ENCODE assay signal across 35 mouse cellular contexts in the genomic region with DNA sequence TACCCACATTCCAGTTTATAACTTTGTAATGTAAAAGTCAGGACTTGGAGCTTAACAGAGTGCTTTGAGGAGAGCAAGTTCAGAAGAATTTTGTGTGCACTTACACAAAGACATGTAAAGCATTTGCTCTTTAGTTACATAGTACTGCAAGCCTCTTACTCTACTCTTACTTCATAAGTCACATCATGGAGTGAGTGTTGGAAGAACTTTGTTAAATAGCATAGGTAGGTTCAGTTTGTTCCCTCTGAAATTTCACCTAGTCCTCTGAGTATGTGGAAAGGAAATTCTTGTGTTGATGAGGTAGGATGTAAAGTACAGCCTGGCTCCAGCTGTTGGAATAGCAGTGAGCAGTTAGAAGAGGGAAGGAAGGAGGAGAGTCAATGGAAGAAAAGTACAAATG.
"Had no signal": no experiment of that assay in that cellular context is flagged by ENCODE, and none has a peak within 500 bp of the region (broad histone marks: within the 10 kb centered on the region; RNA-seq: fewer than 3 reads in every experiment).

No protein-coding gene starts in this region.

- H3K4me1 ChIP-seq: heart, embryonic 10.5 days; heart, embryonic 12.5 days; heart, embryonic 15.5 days; hindbrain, embryonic 10.5 days; hindbrain, embryonic 12.5 days; hindbrain, embryonic 13.5 days; hindbrain, embryonic 15.5 days; intestine, embryonic 15.5 days; kidney, embryonic 15.5 days had no signal

- H3K27ac ChIP-seq: heart, embryonic 10.5 days; heart, embryonic 13.5 days; heart, embryonic 15.5 days; hindbrain, embryonic 10.5 days; hindbrain, embryonic 12.5 days; hindbrain, embryonic 13.5 days; hindbrain, embryonic 14.5 days; hindbrain, embryonic 15.5 days; hindbrain, postnatal 0 days; intestine, embryonic 15.5 days; kidney, embryonic 15.5 days; kidney, postnatal 0 days; layer of hippocampus, adult 2 months had no signal

- DNase-seq: heart, postnatal 10 days; heart, postnatal 14 days; heart, postnatal 36 days; heart, postnatal 4 days; kidney, adult 11 months; kidney, adult 18-20 months; kidney, adult 2 months; kidney, adult 8-10 months; kidney, adult 9 months; kidney, postnatal 10 days; kidney, postnatal 14 days; kidney, postnatal 25 days; kidney, postnatal 36 days; kidney, postnatal 4 days; layer of hippocampus, adult 9-11 months; layer of hippocampus, postnatal 36 days had no signal

- ATAC-seq: hindbrain, embryonic 16.5 days; hindbrain, postnatal 0 days; inflammation-experienced regulatory T-cells, adult 6 months; intestine, embryonic 15.5 days; intestine, embryonic 16.5 days; intestine, postnatal 0 days had no signal

- H3K4me3 ChIP-seq: heart, embryonic 10.5 days; heart, embryonic 12.5 days; heart, embryonic 13.5 days; heart, embryonic 15.5 days; hindbrain, embryonic 10.5 days; hindbrain, embryonic 12.5 days; hindbrain, embryonic 13.5 days; hindbrain, embryonic 15.5 days; intestine, embryonic 15.5 days; kidney, embryonic 15.5 days; layer of hippocampus, adult 2 months had no signal

- H3K9ac ChIP-seq: heart, embryonic 12.5 days; heart, embryonic 13.5 days; heart, embryonic 15.5 days; hindbrain, embryonic 12.5 days; hindbrain, embryonic 13.5 days; hindbrain, embryonic 14.5 days; hindbrain, embryonic 15.5 days; intestine, embryonic 15.5 days; kidney, embryonic 15.5 days had no signal

- H3K4me2 ChIP-seq: heart, embryonic 11.5 days; heart, embryonic 12.5 days; heart, embryonic 13.5 days; heart, embryonic 15.5 days; hindbrain, embryonic 12.5 days; hindbrain, embryonic 13.5 days; hindbrain, embryonic 14.5 days; hindbrain, embryonic 15.5 days; intestine, embryonic 15.5 days; kidney, embryonic 15.5 days had no signal

- H3K27me3 ChIP-seq: heart, embryonic 12.5 days; heart, embryonic 13.5 days; heart, embryonic 15.5 days; hindbrain, embryonic 12.5 days; hindbrain, embryonic 13.5 days; hindbrain, embryonic 15.5 days; intestine, embryonic 15.5 days; kidney, embryonic 15.5 days had no signal

- H3K9me3 ChIP-seq: heart, embryonic 10.5 days; heart, embryonic 12.5 days; heart, embryonic 13.5 days; heart, embryonic 15.5 days; hindbrain, embryonic 10.5 days; hindbrain, embryonic 12.5 days; hindbrain, embryonic 13.5 days; hindbrain, embryonic 15.5 days; intestine, embryonic 15.5 days; kidney, embryonic 15.5 days had no signal

- H3K36me3 ChIP-seq: intestine, embryonic 15.5 days had no signal
